In genomic region chr6:29193961-29194750, GRCm38 (mm10) we compare ENCODE assay signal across 10 mouse cellular contexts. TPM values are rescaled to one million over a fixed set of nuclear protein-coding genes. Genes with fewer than 3 reads are reported as not detected.
DNase-seq lines count a peak whose midpoint lies in the region; ATAC-seq lines count a peak whose summit lies in the region.
"Had no signal": no experiment of that assay in that cellular context is flagged by ENCODE, and none has a peak within 500 bp of the region (broad histone marks: within the 10 kb centered on the region; RNA-seq: fewer than 3 reads in every experiment).

No protein-coding gene starts in this region.

- H3K4me1 ChIP-seq in kidney, embryonic 14.5 days (ENCODE audit: control insufficient read depth, insufficient read depth, low read length): 0 out of 2 replicates have a peak, but pooled peaks cover 4% of the 10 kb centered on the region
- peaks cover 16% of the 10 kb centered on the region for H3K4me1 ChIP-seq in liver, embryonic 12.5 days
- peaks cover 3% of the 10 kb centered on the region; the same call in 1 of the 2 replicates for H3K4me1 ChIP-seq in hindbrain, embryonic 11.5 days (replicated peaks; ENCODE audit: control insufficient read depth, insufficient read depth, low read length)

- peak; percentile 19 to 46 for DNase-seq in kidney, adult 8-10 months
- DNase-seq in MEL-GATA-1-ER (ENCODE audit: extremely low read depth, low read depth): peak; percentile 69
- DNase-seq in heart, adult 9 months (ENCODE audit: low spot score in 2 of 2): peak; percentile 82 to 88
- DNase-seq in cerebellum, adult 9-11 months: no peak
- no peak for DNase-seq in hindbrain, embryonic 11.5 days (ENCODE audit: low spot score)
- no peak for DNase-seq in layer of hippocampus, adult 9-10 months (ENCODE audit: low spot score)

- no peak overlapping the region for H3K9ac ChIP-seq in kidney, embryonic 14.5 days (ENCODE audit: low read depth, low read length)
- no peak overlapping the region for H3K9ac ChIP-seq in liver, embryonic 12.5 days
- no peak overlapping the region for H3K9ac ChIP-seq in hindbrain, embryonic 11.5 days (ENCODE audit: low read depth, low read length)

- peaks cover 3% of the 10 kb centered on the region; the same call in 1 of the 2 replicates for H3K27me3 ChIP-seq in kidney, embryonic 14.5 days (ENCODE audit: control insufficient read depth, insufficient read depth, low read length)
- peaks cover 88% of the 10 kb centered on the region for H3K27me3 ChIP-seq in liver, embryonic 12.5 days (replicated peaks)
- H3K27me3 ChIP-seq in hindbrain, embryonic 11.5 days (ENCODE audit: control insufficient read depth, insufficient read depth, low read length): no peaks in the 10 kb centered on the region

- H3K4me3 ChIP-seq in kidney, embryonic 14.5 days (ENCODE audit: low read length): no peak overlapping the region
- H3K4me3 ChIP-seq in liver, embryonic 12.5 days: no peak overlapping the region
- H3K4me3 ChIP-seq in hindbrain, embryonic 11.5 days (ENCODE audit: low read depth, low read length): no peak overlapping the region

- no peak for ATAC-seq in kidney, embryonic 14.5 days (ENCODE audit: low FRiP score, low TSS enrichment)
- no peak for ATAC-seq in liver, embryonic 12.5 days
- ATAC-seq in hindbrain, embryonic 11.5 days (ENCODE audit: low FRiP score): no peak
- ATAC-seq: midbrain, embryonic 16.5 days had no signal

- H3K4me2 ChIP-seq in kidney, embryonic 14.5 days (replicated peaks; ENCODE audit: low read depth, low read length): no peak overlapping the region
- H3K4me2 ChIP-seq in liver, embryonic 12.5 days: peak overlapping the region; percentile 21; the same call in 1 of the 2 replicates
- H3K4me2 ChIP-seq in hindbrain, embryonic 11.5 days (replicated peaks; ENCODE audit: low read depth, low read length): no peak overlapping the region

- no peaks in the 10 kb centered on the region for H3K36me3 ChIP-seq in kidney, embryonic 14.5 days (ENCODE audit: control insufficient read depth, insufficient read depth, low read length)
- no peaks in the 10 kb centered on the region for H3K36me3 ChIP-seq in liver, embryonic 12.5 days
- H3K36me3 ChIP-seq in hindbrain, embryonic 11.5 days (ENCODE audit: control insufficient read depth, insufficient read depth, low read length): no peaks in the 10 kb centered on the region
- H3K36me3 ChIP-seq: G1E had no signal

- WGBS in kidney, embryonic 14.5 days: 74% methylated on average over 15 of the region's 15 CpGs
- 25% methylated on average over 15 of the region's 15 CpGs for WGBS in liver, embryonic 12.5 days (ENCODE audit: insufficient replicate concordance)
- 72% methylated on average over 15 of the region's 15 CpGs for whole genome bisulfite sequencing in hindbrain, embryonic 11.5 days

- H3K27ac ChIP-seq in kidney, embryonic 14.5 days (ENCODE audit: low read depth, low read length): no peak overlapping the region
- no peak overlapping the region for H3K27ac ChIP-seq in liver, embryonic 12.5 days
- H3K27ac ChIP-seq in hindbrain, embryonic 11.5 days (ENCODE audit: low read depth, low read length): no peak overlapping the region

- no peaks in the 10 kb centered on the region for H3K9me3 ChIP-seq in kidney, embryonic 14.5 days (ENCODE audit: control insufficient read depth, low read length)
- H3K9me3 ChIP-seq in liver, embryonic 12.5 days (replicated peaks): no peaks in the 10 kb centered on the region
- no peaks in the 10 kb centered on the region for H3K9me3 ChIP-seq in hindbrain, embryonic 11.5 days (ENCODE audit: control insufficient read depth, low read length)
- H3K9me3 ChIP-seq: G1E had no signal

RNA-seq across cellular contexts. Expression of gene Prrt4, which starts 14.8 kb away (rescaled TPM):
- polyA plus RNA-seq in kidney, embryonic 14.5 days (2014; fragmentation: Nextera tagmentation; extraction: Ambion mirVana): 0.96 and 1.4 TPM in 2 replicates
- 0.07 and 0.12 TPM in 2 replicates for polyA plus RNA-seq in liver, embryonic 12.5 days (2016; fragmentation: Nextera tagmentation; extraction: Ambion mirVana)
- polyA plus RNA-seq in hindbrain, embryonic 11.5 days (2014; fragmentation: Nextera tagmentation; extraction: Ambion mirVana): 0.60 and 1.7 TPM in 2 replicates
- polyA plus RNA-seq: G1E had no signal

RNA-seq across cellular contexts. Expression of gene Impdh1, which starts 22.0 kb away (rescaled TPM):
- polyA plus RNA-seq in kidney, embryonic 14.5 days (2014; fragmentation: Nextera tagmentation; extraction: Ambion mirVana): 26.3 and 41.7 TPM in 2 replicates
- 13.7 and 14.3 TPM in 2 replicates for polyA plus RNA-seq in liver, embryonic 12.5 days (2016; fragmentation: Nextera tagmentation; extraction: Ambion mirVana)
- 34.5 and 39.4 TPM in 2 replicates for polyA plus RNA-seq in hindbrain, embryonic 11.5 days (2014; fragmentation: Nextera tagmentation; extraction: Ambion mirVana)

RNA-seq across cellular contexts. Expression of gene Rbm28, which starts 29.4 kb away (rescaled TPM):
- 65.1 and 65.8 TPM in 2 replicates for polyA plus RNA-seq in kidney, embryonic 14.5 days (2014; fragmentation: Nextera tagmentation; extraction: Ambion mirVana)
- 23.2 and 27.2 TPM in 2 replicates for polyA plus RNA-seq in liver, embryonic 12.5 days (2016; fragmentation: Nextera tagmentation; extraction: Ambion mirVana)
- 68.1 and 69.0 TPM in 2 replicates for polyA plus RNA-seq in hindbrain, embryonic 11.5 days (2014; fragmentation: Nextera tagmentation; extraction: Ambion mirVana)

Comparison
In these comparisons a context has a peak if more than half of its experiments do, and no peak if none do; other contexts are left out.
1. DNase-seq: peak in kidney, adult 8-10 months (2 of 2), MEL-GATA-1-ER (single experiment) and heart, adult 9 months (2 of 2); none in cerebellum, adult 9-11 months (single experiment), hindbrain, embryonic 11.5 days (single experiment) and layer of hippocampus, adult 9-10 months (single experiment).